Mouse (Mus musculus): ENCODE measurements around the gene Efna1.

DNA sequence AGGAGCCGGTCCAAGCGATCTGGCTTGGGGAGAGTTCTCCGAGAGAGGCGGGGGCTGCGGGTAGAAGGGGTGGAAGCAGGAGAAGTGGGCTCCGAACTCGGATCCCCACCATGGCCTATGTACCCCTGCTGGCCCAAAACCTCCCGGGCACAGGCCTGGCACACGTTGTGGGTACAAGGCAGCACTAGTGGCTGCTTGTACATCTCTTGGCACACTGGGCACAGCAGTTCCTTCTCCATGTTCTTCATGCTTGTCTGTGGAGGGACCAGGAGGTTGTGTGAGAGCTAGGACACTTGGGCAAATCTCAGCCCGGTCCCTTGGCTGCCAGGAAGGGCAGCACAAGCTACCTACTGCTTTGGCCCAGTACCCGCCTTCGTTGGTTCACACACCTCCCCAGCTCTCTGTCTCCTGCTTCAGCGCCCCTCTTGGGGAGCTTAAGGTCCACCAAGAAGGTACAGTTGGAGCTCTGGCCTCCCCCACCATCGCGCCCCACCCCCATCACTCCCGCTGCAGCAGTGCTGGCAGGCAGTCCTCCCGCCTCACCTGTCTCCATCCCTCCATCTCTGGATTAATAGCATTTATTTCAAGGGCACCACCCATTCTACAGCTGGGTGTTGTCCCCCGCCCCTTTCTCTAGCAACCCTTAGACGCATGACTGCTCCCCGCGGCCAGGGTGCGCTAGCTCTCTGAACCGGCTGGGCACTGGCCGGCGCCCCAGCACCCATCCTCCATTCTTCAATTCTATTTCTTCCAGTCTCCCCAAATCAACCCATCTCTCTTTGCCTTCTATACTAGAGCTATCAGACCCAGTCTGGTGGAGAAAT, 36.6 kb downstream of the Efna1 start:
- TF ChIP-seq CTCF (IDR thresholded peaks at IDR 0.05; ENCODE audit: insufficient read depth, low read length) (0 out of 2 replicates have a peak, but pooled peaks have one; percentile 13), POLR2A (IDR thresholded peaks at IDR 0.05; ENCODE audit: borderline replicate concordance, extremely low read depth, low read depth, low read length) (no peak)
